Mouse (Mus musculus) myocyte (in vitro differentiated cells): Measurements from ENCODE around the gene Cdc34. TPM values are rescaled to one million over a fixed set of nuclear protein-coding genes. Genes with fewer than 3 reads are reported as not detected.
A peak's percentile ranks its signal among the peaks of the same experiment; 100 is the strongest.

ENCODE experiments used
- H3K27me3 ChIP-seq: one replicate; pipeline ENCODE4 v1.6.1; 2011; ENCODE audit not compliant: control insufficient read depth, insufficient read depth, insufficient read length
- H3K36me3 ChIP-seq: one replicate; pipeline ENCODE4 v1.6.1; 2011; ENCODE audit not compliant: control insufficient read depth, insufficient read depth
- H3K4me2 ChIP-seq: one replicate; pipeline ENCODE4 v1.6.1; 2011; ENCODE audit warnings: low read depth, control low read depth
- H3K4me3 ChIP-seq: one replicate; pipeline ENCODE4 v1.5.1; 2011; ENCODE audit warnings: mild to moderate bottlenecking, control low read depth, moderate library complexity
- H3K79me2 ChIP-seq: one replicate; pipeline ENCODE4 v1.6.1; 2011; ENCODE audit not compliant: control insufficient read depth, insufficient read depth
- H3ac ChIP-seq: one replicate; pipeline ENCODE4 v1.6.1; 2011; ENCODE audit not compliant: control insufficient read depth, insufficient read length
- CEBPB ChIP-seq: IDR thresholded peaks from 2 replicates; pipeline ENCODE4 v1.6.1; 2011; ENCODE audit warnings: mild to moderate bottlenecking, moderate library complexity; ENCODE audit not compliant: poor library complexity, insufficient read depth, severe bottlenecking
- E2F4 ChIP-seq: IDR thresholded peaks from one replicate; pipeline ENCODE4 v1.6.1; 2011; ENCODE audit warnings: mild to moderate bottlenecking, control low read depth, moderate library complexity; ENCODE audit not compliant: insufficient read depth
- MAX ChIP-seq: IDR thresholded peaks from one replicate; pipeline ENCODE4 v1.6.1; 2011; ENCODE audit warnings: low read depth, mild to moderate bottlenecking, control low read depth
- MYOD1 ChIP-seq, 3 experiments: IDR thresholded peaks; one replicate each; pipeline ENCODE4 v1.6.1; 2011; ENCODE audit warnings: control low read depth in 2 of 3, low read depth in 2 of 3, mild to moderate bottlenecking in 2 of 3, moderate library complexity in 1 of 3; ENCODE audit not compliant: insufficient read length in 2 of 3, control insufficient read depth in 1 of 3
- MYOG ChIP-seq, 3 experiments: IDR thresholded peaks; one replicate each; pipeline ENCODE4 v1.6.1; 2011; ENCODE audit warnings: control low read depth in 2 of 3, low read depth in 2 of 3, mild to moderate bottlenecking in 2 of 3; ENCODE audit not compliant: insufficient read length in 2 of 3, control insufficient read depth in 1 of 3, insufficient read depth in 1 of 3
- POLR2A ChIP-seq: IDR thresholded peaks from one replicate; pipeline ENCODE4 v1.6.1; 2011; ENCODE audit warnings: low read depth, mild to moderate bottlenecking, control low read depth, moderate library complexity; ENCODE audit not compliant: insufficient read length
- POLR2AphosphoS2 ChIP-seq: IDR thresholded peaks from one replicate; pipeline ENCODE4 v1.6.1; 2011; ENCODE audit warnings: low read depth, control low read depth; ENCODE audit not compliant: insufficient read length
- REST ChIP-seq: IDR thresholded peaks from one replicate; pipeline ENCODE4 v1.6.1; 2011; ENCODE audit warnings: mild to moderate bottlenecking, control low read depth, moderate library complexity; ENCODE audit not compliant: insufficient read depth, insufficient read length
- SRF ChIP-seq: IDR thresholded peaks from one replicate; pipeline ENCODE4 v1.6.1; 2011; ENCODE audit warnings: low read depth; ENCODE audit not compliant: control insufficient read depth, insufficient read length
- TCF12 ChIP-seq: IDR thresholded peaks from one replicate; pipeline ENCODE4 v1.6.1; 2011; ENCODE audit warnings: mild to moderate bottlenecking, control low read depth; ENCODE audit not compliant: poor library complexity, insufficient read depth, severe bottlenecking
- TCF3 ChIP-seq: IDR thresholded peaks from one replicate; pipeline ENCODE4 v1.6.1; 2011; ENCODE audit warnings: low read depth, control low read depth; ENCODE audit not compliant: insufficient read length
- USF1 ChIP-seq: IDR thresholded peaks from one replicate; pipeline ENCODE4 v1.6.1; 2011; ENCODE audit warnings: low read depth, mild to moderate bottlenecking, control low read depth, moderate library complexity
- polyA plus RNA-seq: library from polyadenylated mRNA; unstranded; fragments of >200 nt; fragmentation: generic; extraction: Trizol; gene quantifications from one replicate; pipeline ENCODE4 v1.2.1, GENCODE M21; 2012; ENCODE audit warnings: missing spikeins

Gene Cdc34
- polyA plus RNA-seq, 1 experiment: 299 TPM

GRCm38 (mm10) chr10:79709307-79709706 lies 27.3 kb downstream of the Cdc34 start:
- Histone ChIP-seq H3K79me2 (peaks cover 47% of the 10 kb centered on the region), H3K4me2 (peak overlapping the region; percentile 6), H3ac (no peak overlapping the region), H3K27me3 (no peaks in the 10 kb centered on the region), H3K4me3 (no peak overlapping the region), H3K36me3 (peaks cover 18% of the 10 kb centered on the region)
- TF ChIP-seq MYOD1 (IDR thresholded peaks at IDR 0.05; ENCODE audit: control insufficient read depth in 1 of 3, insufficient read length in 2 of 3, low read depth in 2 of 3) (peak in 1 of 3 experiments; percentile 31), POLR2A (no peak), MYOG (IDR thresholded peaks at IDR 0.05; ENCODE audit: control insufficient read depth in 1 of 3, insufficient read depth in 1 of 3, insufficient read length in 2 of 3, low read depth in 2 of 3) (peak in 2 of 3 experiments; percentile 66 to 77), TCF12 (no peak)

GRCm38 (mm10) chr10:79712029-79712428 lies 30.0 kb downstream of the Cdc34 start:
- Histone ChIP-seq H3K4me2 (no peak overlapping the region), H3K36me3 (peaks cover 18% of the 10 kb centered on the region), H3K4me3 (no peak overlapping the region), H3K27me3 (peaks cover 15% of the 10 kb centered on the region), H3ac (no peak overlapping the region), H3K79me2 (peaks cover 20% of the 10 kb centered on the region)
- no peak for TF ChIP-seq POLR2AphosphoS2
- TF ChIP-seq REST: no peak
- no peak for TF ChIP-seq POLR2A
- TF ChIP-seq TCF3: no peak

GRCm38 (mm10) chr10:79712499-79713126 lies 30.6 kb downstream of the Cdc34 start:
- H3K4me2 ChIP-seq: no peak overlapping the region
- TF ChIP-seq REST (no peak), POLR2AphosphoS2 (peak; percentile 60), TCF12 (no peak), SRF (no peak), MYOD1 (IDR thresholded peaks at IDR 0.05; ENCODE audit: control insufficient read depth in 1 of 3, insufficient read length in 2 of 3, low read depth in 2 of 3) (no peak)
- H3K27me3 ChIP-seq: peaks cover 20% of the 10 kb centered on the region
- no peak overlapping the region for H3ac ChIP-seq
- H3K36me3 ChIP-seq: peaks cover 18% of the 10 kb centered on the region
- H3K79me2 ChIP-seq: peaks cover 14% of the 10 kb centered on the region
- H3K4me3 ChIP-seq: no peak overlapping the region

GRCm38 (mm10) chr10:79713163-79713562 lies 31.2 kb downstream of the Cdc34 start:
- no peak for TF ChIP-seq SRF
- peak; percentile 97 for TF ChIP-seq POLR2AphosphoS2
- no peak for TF ChIP-seq POLR2A
- no peak for TF ChIP-seq USF1
- Histone ChIP-seq H3K27me3 (peaks cover 26% of the 10 kb centered on the region), H3K4me2 (no peak overlapping the region), H3K79me2 (peaks cover 9% of the 10 kb centered on the region), H3K4me3 (no peak overlapping the region), H3ac (no peak overlapping the region), H3K36me3 (peaks cover 18% of the 10 kb centered on the region)

GRCm38 (mm10) chr10:79714996-79715395 lies 33.0 kb downstream of the Cdc34 start:
- H3K79me2 ChIP-seq: no peaks in the 10 kb centered on the region
- no peak overlapping the region for H3ac ChIP-seq
- H3K27me3 ChIP-seq: peaks cover 36% of the 10 kb centered on the region
- H3K4me2 ChIP-seq: no peak overlapping the region
- TF ChIP-seq POLR2AphosphoS2: no peak
- TF ChIP-seq MYOD1 (IDR thresholded peaks at IDR 0.05; ENCODE audit: control insufficient read depth in 1 of 3, insufficient read length in 2 of 3, low read depth in 2 of 3): peak in 1 of 3 experiments; percentile 8
- peaks cover 11% of the 10 kb centered on the region for H3K36me3 ChIP-seq
- no peak overlapping the region for H3K4me3 ChIP-seq

- H3K4me2 ChIP-seq: no peak within 1 kb of the TSS
- no peak within 1 kb of the TSS for H3ac ChIP-seq
- TF ChIP-seq TCF3 (no peak), MYOG (IDR thresholded peaks at IDR 0.05; ENCODE audit: control insufficient read depth in 1 of 3, insufficient read depth in 1 of 3, insufficient read length in 2 of 3, low read depth in 2 of 3) (no peak), TCF12 (no peak), REST (no peak), POLR2AphosphoS2 (no peak), E2F4 (no peak), SRF (no peak), USF1 (no peak), MYOD1 (IDR thresholded peaks at IDR 0.05; ENCODE audit: control insufficient read depth in 1 of 3, insufficient read length in 2 of 3, low read depth in 2 of 3) (no peak), CEBPB (no peak), POLR2A (no peak), MAX (no peak)
- H3K79me2 ChIP-seq: no peaks in the 10 kb centered on the region
- H3K4me3 ChIP-seq: no peak within 1 kb of the TSS
- H3K36me3 ChIP-seq: peaks cover 6% of the 10 kb centered on the region
- H3K27me3 ChIP-seq: peaks cover 43% of the 10 kb centered on the region
Measured at GRCm38 (mm10) chr10:79716254-79716987, 34.4 kb downstream of the Cdc34 start, which contains the start of gene Hcn2. Hcn2 (plus strand) TSS chr10:79716634.
